Mouse (Mus musculus) kidney, postnatal 4 days (tissue): Measurements from ENCODE around the gene Jund.

Experiments
- DNase-seq, 2 experiments: peaks; one replicate each; pipeline ENCODE4 v3.0.0; 2021; ENCODE audit warnings: mixed read lengths in 2 of 2

Jund gene

DNA sequence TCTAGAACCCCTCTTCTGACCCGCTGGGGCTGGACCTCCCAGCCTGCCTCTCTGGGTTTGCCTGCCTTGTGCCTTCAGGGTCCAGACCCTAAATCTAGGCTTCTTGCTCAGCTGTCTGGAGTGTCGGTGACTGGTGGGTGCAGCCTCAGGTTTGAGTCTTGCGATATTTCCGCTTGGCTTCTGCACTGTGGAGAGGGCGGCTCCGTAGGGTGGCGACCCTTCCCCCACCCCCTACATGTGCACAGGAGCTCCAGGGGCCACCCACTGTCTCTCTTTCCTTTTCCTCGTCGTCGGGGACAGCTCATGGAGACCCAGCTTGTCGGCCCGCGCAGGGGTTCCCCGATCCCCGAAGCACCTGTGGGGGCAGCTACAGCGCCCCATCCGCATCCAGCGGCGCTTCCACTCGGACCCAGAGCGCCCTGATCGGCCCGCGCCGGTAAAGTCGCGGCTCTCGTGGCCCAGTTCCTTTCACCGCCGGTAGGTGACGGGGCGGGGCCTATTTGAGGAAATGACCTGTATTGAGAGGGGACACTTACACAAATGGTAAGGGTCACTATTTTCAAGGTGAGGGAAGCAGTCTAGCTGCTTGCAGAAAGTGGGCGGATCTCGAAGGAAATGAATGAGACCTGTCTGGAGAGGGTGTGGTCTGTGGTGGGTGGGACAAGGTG lies 31.2 kb downstream of the Jund start:
- peak; percentile 59 to 72 for DNase-seq

DNA sequence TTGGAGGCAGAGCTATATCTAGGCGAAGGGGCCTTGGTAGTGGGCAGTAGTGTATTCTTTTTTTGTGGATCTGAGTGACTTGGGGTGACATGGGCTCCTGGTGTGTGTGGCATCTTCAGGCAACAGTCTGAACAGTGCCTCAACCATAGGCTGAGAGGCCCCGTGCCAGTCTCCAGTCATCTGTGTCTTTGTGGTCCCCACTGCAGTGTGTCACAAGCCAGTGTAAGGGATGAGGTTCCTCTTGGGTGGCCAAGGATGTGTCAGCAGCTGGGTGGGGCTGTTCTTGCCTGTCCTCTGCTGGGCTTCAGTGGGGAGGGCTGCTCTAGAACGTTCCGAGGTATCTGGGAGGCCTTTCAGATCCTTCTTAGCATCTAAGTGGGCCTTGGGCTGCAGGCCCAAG lies 32.2 kb downstream of the Jund start:
- DNase-seq = peak in 1 of 2 experiments; percentile 1

DNA sequence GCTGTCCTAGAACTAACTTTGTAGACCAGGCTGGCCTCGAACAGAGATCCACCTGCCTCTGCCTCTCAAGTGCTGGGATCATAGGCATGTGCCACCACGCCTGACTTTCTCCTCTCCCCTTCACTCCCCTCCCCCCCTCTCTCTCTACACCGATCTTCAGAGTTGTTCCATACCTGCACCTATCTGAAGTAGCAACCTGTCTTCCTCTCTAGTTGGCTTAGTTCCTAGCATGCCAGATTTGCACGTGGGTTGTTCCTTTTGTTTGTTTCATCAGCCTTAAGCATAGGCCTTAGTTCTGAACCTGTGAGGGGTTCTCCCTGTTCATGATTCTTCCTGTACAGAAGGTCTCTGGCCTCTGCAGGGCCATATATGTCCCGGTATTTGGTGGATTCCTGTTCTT lies 39.0 kb downstream of the Jund start:
- no peak for DNase-seq

DNA sequence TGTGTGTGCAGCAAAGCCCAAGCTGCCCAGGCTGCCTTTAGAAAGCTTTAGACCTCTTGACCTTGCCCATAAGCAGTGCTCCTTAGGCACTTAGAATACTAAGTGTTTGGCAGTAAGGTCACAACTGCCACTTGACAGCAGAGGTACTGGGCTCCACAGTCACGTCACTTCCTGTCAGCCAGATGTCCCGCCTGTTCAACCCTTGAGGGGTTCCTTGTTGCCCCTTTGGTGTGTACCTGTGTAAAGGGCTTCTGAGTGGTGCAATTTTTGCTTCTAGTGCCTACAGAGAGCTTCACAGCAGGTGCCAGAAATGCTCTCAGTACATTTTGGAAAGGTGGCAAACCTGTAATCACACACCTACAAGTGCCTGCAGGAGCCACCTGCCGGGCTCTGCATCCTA lies 39.5 kb downstream of the Jund start:
- DNase-seq = peak in 1 of 2 experiments; percentile 0

DNA sequence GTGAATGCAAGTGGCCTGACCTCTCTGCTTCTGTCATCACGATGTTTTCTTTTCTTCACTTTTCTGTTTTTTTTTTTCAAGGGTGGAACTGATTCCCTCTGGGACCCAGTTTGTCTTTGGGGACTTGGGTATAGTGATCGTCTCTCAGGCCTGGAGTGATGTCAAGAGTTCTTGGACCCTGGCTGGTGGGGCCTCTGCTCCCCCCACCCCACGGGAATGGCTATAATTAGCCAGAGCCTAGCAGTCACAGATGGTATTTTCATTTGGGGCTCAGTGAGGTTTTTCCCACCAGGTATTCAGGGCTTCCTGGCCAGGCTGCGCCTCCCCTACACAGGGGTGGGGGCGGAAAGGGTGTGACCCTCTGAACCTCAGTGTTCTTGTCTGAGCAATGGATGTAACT lies 42.9 kb downstream of the Jund start:
- DNase-seq = peak in 1 of 2 experiments; percentile 1

DNA sequence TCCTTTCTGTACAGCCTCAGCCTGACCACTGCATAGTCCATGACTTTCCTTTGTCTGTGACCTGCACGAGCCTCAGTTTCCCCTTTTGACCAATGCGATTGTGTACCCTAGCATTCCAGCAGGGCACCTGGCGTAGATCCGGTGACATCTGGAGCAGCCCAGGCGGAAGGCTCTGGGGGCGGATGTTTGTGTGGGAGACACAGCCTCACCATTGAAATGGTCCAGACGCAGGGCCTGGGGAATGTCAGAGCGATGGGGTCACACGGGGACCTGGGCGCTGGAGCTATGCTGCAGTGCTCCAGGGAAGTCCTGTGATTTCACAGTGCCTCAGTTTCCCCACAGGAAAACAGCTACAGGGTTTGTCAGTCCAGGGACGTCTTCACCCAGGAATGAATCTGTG lies 43.4 kb downstream of the Jund start:
- peak; percentile 24 to 54 for DNase-seq

DNA sequence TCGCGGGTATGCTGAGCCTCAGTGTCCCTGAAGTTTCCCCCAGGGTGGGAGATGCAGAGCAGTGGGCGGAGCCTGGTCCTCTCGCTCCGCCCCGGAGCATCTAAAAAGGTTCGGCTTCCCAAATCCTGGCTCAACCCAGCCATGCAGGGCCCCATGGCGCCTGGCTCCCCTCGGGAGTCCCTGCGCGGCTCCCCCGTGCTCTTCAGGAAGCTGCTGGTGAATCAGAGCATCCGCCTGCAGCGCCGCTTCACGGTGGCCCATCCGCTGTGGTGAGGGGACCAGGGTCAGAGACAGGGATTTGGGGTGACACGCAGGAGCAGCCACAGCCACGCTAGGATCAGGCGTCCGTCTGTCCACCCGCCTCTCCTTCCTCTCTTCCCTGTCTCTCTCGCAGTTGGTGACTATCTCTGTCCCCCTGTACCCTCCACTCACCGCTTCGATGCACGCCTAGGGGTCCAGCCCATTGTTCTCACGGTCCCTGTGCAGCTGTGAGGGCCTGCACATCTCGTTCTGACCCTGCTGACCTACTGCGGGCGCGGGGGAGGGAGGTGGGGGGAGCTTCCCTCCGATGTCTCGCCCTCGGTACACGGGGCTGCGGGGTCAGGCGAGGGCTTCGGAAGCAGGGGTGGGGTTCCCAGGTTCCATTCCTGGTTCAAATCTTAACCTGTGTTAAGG lies 44.4 kb downstream of the Jund start:
- DNase-seq = peak; percentile 28 to 46

DNA sequence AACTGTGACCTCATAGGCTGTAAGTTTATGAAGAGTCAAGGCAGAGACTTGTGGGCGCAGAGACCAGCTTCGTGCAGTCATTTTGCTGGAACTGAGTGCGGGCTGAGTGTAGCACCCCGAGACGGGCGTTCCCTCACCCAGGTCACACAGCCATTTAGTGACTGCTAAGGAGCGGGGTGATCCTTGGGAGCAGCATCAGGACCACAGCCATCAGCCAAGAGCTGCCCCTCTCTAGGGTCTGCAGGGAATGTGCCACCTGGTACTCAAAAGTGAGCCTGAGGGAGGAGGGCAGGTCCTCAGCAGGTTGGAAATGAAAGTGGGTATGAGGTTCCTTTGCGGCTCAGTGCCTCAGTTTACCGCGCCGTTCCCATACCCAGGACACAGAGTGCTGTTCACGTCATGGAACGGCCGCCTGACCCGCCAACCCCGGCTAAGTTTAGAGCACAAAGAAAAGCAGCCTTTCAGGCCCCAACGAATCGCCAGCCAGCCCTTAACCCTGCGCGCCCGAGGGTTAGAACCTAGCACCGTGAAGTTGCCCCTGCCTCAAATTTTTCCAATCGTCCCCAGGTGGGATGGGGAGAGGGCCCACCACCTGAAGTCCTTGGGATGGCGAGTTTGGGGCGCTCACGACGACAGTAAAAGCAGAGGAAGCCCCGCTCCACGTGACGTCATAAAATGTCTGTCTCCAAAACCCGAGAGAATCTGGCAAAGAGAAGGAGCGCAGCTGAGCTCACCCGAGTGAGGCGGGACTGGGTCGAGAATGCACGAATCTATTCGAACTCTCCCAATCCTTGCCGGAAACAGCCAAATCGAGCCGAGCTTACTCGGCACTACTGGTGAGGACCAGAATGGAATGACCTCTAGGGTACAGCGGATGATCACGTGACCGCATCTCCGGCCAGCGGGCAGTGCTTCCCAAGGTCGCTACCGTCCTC lies 45.2 kb downstream of the Jund start:
- DNase-seq = peak; percentile 67 to 80

DNA sequence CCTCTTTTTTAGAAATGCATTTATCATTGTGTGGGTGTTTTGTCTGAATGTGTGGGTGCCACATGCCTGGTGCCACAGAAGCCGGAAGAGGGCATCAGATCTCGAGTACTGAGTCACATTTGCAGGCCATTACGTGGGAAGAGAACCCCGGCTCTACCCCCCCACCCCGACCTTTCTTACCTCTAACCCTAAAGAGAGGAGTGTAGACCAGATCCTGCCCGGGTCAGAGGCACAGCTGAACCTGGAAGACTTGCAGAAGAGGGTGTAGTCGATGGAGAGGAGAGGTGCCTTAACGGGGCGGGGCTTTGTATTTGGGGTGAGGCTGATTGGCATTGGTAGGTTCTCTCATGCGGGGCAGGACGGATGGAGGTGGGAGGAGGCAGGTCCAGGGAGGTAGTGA lies 46.1 kb downstream of the Jund start:
- peak in 1 of 2 experiments; percentile 3 for DNase-seq

DNA sequence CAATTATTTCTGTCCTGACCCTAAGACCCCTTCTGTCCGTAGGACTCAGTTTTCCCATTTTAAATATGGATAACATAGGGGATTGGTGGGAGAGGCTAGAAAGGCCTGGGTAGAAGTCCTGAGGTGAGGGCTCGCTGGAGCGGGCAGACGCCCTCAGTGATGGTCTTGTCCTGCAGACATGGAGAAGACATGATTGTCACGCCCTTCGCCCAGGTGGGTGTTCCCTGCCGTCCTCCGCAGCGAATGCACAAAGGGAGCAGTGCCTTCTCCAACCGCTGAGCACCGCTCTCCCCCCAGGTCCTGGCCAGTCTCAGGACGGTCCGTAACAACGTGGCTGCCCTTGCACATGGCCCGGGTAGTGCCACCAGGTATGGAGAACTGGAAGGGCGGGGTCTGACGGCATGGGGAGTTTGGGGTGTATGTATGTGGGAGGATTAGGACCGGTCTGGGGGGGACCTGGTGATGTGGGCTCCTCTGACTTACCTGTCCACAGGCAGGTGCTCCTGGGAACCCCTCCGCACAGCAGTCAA lies 47.0 kb downstream of the Jund start:
- DNase-seq = peak in 1 of 2 experiments; percentile 8

DNA sequence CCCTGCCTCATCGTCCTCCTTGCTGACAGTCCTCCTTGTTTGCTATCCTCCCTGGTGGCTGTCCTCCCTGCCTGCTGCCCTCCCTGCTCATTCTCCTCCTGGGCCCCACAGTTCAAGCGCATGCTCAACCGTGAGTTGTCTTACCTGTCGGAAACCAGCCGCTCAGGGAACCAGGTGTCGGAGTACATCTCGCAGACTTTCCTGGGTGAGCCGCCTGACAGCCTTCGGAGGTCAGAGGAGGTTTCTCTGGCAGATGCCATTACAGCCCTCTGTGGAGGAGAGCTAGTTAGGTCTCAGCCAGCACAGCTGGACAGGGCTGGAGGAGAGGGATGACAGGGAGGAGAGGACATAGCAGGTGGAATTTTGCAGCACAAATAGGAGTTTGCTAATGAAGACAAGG lies 47.9 kb downstream of the Jund start:
- DNase-seq = peak in 1 of 2 experiments; percentile 12

DNA sequence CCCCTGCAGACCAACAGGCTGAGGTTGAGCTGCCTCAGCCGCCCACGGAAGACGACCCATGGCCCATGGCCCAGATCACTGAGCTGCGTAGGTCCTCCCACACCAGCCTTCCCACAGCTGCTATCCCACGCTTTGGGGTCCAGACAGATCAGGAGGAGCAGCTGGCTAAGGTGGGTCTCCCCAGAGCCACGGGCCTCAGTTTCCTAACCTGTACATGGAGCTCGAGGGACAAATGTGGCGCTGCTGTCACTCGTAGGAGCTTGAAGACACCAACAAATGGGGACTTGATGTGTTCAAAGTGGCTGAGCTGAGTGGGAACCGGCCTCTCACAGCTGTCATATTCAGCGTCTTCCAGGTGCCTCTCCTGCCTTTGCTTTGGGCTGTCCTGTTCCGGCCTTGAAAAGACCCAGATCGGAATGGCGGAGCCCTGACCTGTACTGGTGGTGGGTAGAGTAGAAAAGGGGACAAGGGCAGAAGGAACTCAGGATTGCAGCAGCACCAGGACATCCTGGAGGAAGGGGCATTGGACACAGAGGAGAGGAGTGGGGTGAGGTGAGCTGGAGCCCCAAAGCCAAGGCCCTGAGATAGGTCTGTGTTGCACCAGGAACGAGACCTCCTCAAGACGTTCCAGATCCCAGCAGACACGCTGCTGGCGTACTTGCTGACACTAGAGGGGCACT lies 48.6 kb downstream of the Jund start:
- peak in 1 of 2 experiments; percentile 2 for DNase-seq

DNA sequence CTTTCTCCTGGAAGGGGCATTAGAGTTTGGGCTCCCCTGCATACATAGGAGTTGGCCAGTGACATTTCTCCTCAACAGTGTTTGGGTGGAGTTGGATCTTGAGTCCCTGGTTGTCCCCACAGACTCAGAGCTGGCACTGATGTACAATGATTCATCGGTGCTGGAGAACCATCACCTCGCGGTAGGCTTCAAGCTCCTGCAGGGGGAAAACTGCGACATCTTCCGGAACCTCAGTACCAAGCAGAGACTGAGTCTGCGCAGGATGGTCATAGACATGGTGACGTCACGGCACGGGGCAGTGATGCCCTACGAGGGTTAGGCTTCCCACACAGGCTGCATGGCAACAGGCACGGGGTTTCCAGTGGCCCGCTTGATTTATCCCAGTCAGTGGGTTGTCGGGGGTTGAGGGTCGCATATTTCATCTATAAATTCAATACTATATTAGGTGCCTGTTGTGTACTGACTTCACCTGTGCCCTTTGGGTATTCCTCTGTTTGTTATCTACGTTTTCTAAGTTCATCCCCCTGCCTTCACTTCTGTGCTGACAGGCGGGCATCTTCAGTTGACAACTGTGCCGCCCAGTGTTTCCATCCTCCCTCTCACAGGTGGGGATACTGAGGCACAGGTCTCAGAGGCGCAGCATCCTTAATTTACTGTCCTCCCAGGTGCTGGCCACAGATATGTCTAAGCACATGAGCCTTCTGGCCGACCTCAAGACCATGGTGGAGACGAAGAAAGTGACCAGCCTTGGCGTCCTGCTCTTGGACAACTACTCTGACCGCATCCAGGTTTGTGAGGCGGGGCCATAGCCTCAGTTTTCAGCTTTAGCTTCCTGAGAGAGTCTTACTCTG lies 49.7 kb downstream of the Jund start:
- peak in 1 of 2 experiments; percentile 3 for DNase-seq

DNA sequence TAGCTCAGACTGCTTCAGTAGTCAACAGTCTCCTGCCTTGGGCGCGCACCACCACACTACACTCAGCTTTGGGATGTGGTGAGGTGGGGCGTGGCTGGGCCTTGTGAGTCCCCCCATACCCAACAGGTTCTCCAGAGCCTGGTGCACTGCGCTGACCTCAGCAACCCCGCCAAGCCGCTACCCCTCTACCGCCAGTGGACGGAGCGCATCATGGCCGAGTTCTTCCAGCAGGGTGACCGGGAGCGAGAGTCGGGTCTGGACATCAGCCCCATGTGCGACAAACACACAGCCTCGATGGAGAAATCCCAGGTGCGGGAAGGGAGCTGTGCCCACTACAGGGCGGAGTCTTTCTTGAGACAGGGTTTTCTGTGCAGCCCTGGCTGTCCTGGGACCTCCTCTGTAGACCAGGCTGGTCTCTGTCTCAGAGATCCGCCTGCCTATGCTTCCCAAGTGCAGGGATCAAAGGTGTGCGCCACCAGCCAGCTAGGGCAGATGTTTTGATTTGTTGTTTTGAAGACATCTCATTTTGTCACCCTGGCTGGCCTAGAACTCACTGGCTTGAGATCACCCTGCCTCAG lies 50.4 kb downstream of the Jund start:
- peak in 1 of 2 experiments; percentile 2 for DNase-seq
